Comparison of ENCODE assay signal across 23 mouse cellular contexts in genomic region chr1:74095728-74096127, GRCm38 (mm10). TPM values are rescaled to one million over a fixed set of nuclear protein-coding genes. Genes with fewer than 3 reads are reported as not detected.
"Had no signal": no experiment of that assay in that cellular context is flagged by ENCODE, and none has a peak within 500 bp of the region (broad histone marks: within the 10 kb centered on the region; RNA-seq: fewer than 3 reads in every experiment).

No protein-coding gene starts in this region.

- H3K36me3 ChIP-seq: limb, embryonic 12.5 days; limb, embryonic 15.5 days; midbrain, embryonic 12.5 days; midbrain, embryonic 15.5 days; neural tube, embryonic 12.5 days; neural tube, embryonic 15.5 days had no signal

- H3K9ac ChIP-seq: limb, embryonic 12.5 days; limb, embryonic 15.5 days; liver, embryonic 14.5 days; liver, postnatal 0 days; lung, embryonic 14.5 days; midbrain, embryonic 15.5 days; neural tube, embryonic 12.5 days; neural tube, embryonic 15.5 days had no signal

- H3K27ac ChIP-seq: kidney, postnatal 0 days; layer of hippocampus, adult 2 months; limb, embryonic 12.5 days; liver, embryonic 14.5 days; macrophage; midbrain, embryonic 12.5 days; midbrain, embryonic 15.5 days; neural tube, embryonic 12.5 days; neural tube, embryonic 15.5 days had no signal

- H3K4me3 ChIP-seq: layer of hippocampus, adult 2 months; limb, embryonic 12.5 days; limb, embryonic 15.5 days; midbrain, embryonic 12.5 days; midbrain, embryonic 15.5 days; neural tube, embryonic 12.5 days; neural tube, embryonic 15.5 days had no signal

- ATAC-seq: liver, postnatal 0 days; lung, postnatal 0 days; midbrain, embryonic 15.5 days had no signal

- DNase-seq: layer of hippocampus, adult 9-11 months; liver, postnatal 0 days; lung, embryonic 14.5 days; retina, postnatal 1 day; thymus, adult 18-20 months; thymus, postnatal 4 days had no signal

- H3K9me3 ChIP-seq: limb, embryonic 12.5 days; limb, embryonic 15.5 days; midbrain, embryonic 12.5 days; midbrain, embryonic 15.5 days; neural tube, embryonic 12.5 days; neural tube, embryonic 15.5 days had no signal

- H3K4me2 ChIP-seq: limb, embryonic 12.5 days; limb, embryonic 15.5 days; liver, embryonic 11.5 days; midbrain, embryonic 12.5 days; midbrain, embryonic 15.5 days; neural tube, embryonic 12.5 days; neural tube, embryonic 15.5 days had no signal

RNA-seq across cellular contexts. Expression of gene Rufy4, which starts 29.6 kb away (rescaled TPM):
- total RNA-seq: layer of hippocampus, postnatal 25 days; left cerebral cortex, adult 18-20 months; left cerebral cortex, postnatal 36 days had no signal
- polyA plus RNA-seq: macrophage; small intestine, adult 2 months had no signal

RNA-seq across cellular contexts. Expression of gene Cxcr2, which starts 58.1 kb away (rescaled TPM):
- total RNA-seq: layer of hippocampus, adult 2 months; layer of hippocampus, postnatal 25 days; left cerebral cortex, adult 18-20 months had no signal
- polyA plus RNA-seq: testis, adult 2 months had no signal
